ENCODE assay signal across 10 mouse cellular contexts in genomic region chr3:107537504-107537889, GRCm38 (mm10). TPM values are rescaled to one million over a fixed set of nuclear protein-coding genes. Genes with fewer than 3 reads are reported as not detected.
DNase-seq lines count a peak whose midpoint lies in the region; ATAC-seq lines count a peak whose summit lies in the region.
"Had no signal": no experiment of that assay in that cellular context is flagged by ENCODE, and none has a peak within 500 bp of the region (broad histone marks: within the 10 kb centered on the region; RNA-seq: fewer than 3 reads in every experiment).

No protein-coding gene starts in this region.

- H3K4me1 ChIP-seq in kidney, embryonic 16.5 days (ENCODE audit: insufficient read depth, low read length): peaks cover 8% of the 10 kb centered on the region; the same call in 1 of the 2 replicates
- H3K4me1 ChIP-seq in forebrain, embryonic 13.5 days: peaks cover 26% of the 10 kb centered on the region
- 0 out of 2 replicates have a peak, but pooled peaks cover 2% of the 10 kb centered on the region for H3K4me1 ChIP-seq in intestine, embryonic 16.5 days (ENCODE audit: control insufficient read depth, insufficient read depth, low read length)
- H3K4me1 ChIP-seq in neural tube, embryonic 14.5 days (ENCODE audit: control insufficient read depth, insufficient read depth, low read length): peaks cover 11% of the 10 kb centered on the region; the same call in 1 of the 2 replicates

- peak overlapping the region; percentile 17; the same call in 1 of the 2 replicates for H3K4me3 ChIP-seq in kidney, embryonic 16.5 days (ENCODE audit: low read length)
- H3K4me3 ChIP-seq in forebrain, embryonic 13.5 days: peak overlapping the region; percentile 22
- H3K4me3 ChIP-seq in intestine, embryonic 16.5 days (ENCODE audit: low read length): peak overlapping the region; percentile 3; the same call in 1 of the 2 replicates
- 0 out of 2 replicates have a peak overlapping the region, but pooled peaks have one; percentile 14 for H3K4me3 ChIP-seq in neural tube, embryonic 14.5 days (ENCODE audit: low read depth, low read length)

- no peaks in the 10 kb centered on the region for H3K9me3 ChIP-seq in kidney, embryonic 16.5 days (ENCODE audit: low read length)
- no peaks in the 10 kb centered on the region for H3K9me3 ChIP-seq in forebrain, embryonic 13.5 days (replicated peaks)
- H3K9me3 ChIP-seq in intestine, embryonic 16.5 days (ENCODE audit: control insufficient read depth, low read length): no peaks in the 10 kb centered on the region
- H3K9me3 ChIP-seq in neural tube, embryonic 14.5 days (ENCODE audit: control insufficient read depth, low read length): no peaks in the 10 kb centered on the region
- H3K9me3 ChIP-seq: G1E had no signal

- peak overlapping the region; percentile 31 for H3K4me2 ChIP-seq in kidney, embryonic 16.5 days (replicated peaks; ENCODE audit: low read depth, low read length)
- H3K4me2 ChIP-seq in forebrain, embryonic 13.5 days: peak overlapping the region; percentile 57
- peak overlapping the region; percentile 32 for H3K4me2 ChIP-seq in intestine, embryonic 16.5 days (ENCODE audit: low read depth, low read length)
- H3K4me2 ChIP-seq in neural tube, embryonic 14.5 days (ENCODE audit: low read depth, low read length): peak overlapping the region; percentile 43; the same call in 1 of the 2 replicates

- no peak overlapping the region for H3K9ac ChIP-seq in kidney, embryonic 16.5 days (replicated peaks; ENCODE audit: low read length)
- H3K9ac ChIP-seq in forebrain, embryonic 13.5 days: peak overlapping the region; percentile 65
- H3K9ac ChIP-seq in intestine, embryonic 16.5 days (ENCODE audit: low read depth, low read length): peak overlapping the region; percentile 23; the same call in 1 of the 2 replicates
- H3K9ac ChIP-seq in neural tube, embryonic 14.5 days (replicated peaks; ENCODE audit: low read depth, low read length): no peak overlapping the region
- H3K9ac ChIP-seq: liver, postnatal 0 days had no signal

- no peaks in the 10 kb centered on the region for H3K36me3 ChIP-seq in kidney, embryonic 16.5 days (ENCODE audit: insufficient read depth, low read length)
- H3K36me3 ChIP-seq in forebrain, embryonic 13.5 days (ENCODE audit: poor library complexity, severe bottlenecking): no peaks in the 10 kb centered on the region
- H3K36me3 ChIP-seq in intestine, embryonic 16.5 days (ENCODE audit: control insufficient read depth, insufficient read depth, low read length): no peaks in the 10 kb centered on the region
- H3K36me3 ChIP-seq in neural tube, embryonic 14.5 days (ENCODE audit: control insufficient read depth, insufficient read depth, low read length): no peaks in the 10 kb centered on the region
- H3K36me3 ChIP-seq: G1E had no signal

- H3K27ac ChIP-seq in kidney, embryonic 16.5 days (ENCODE audit: low read length): no peak overlapping the region
- peak overlapping the region; percentile 83 for H3K27ac ChIP-seq in forebrain, embryonic 13.5 days
- H3K27ac ChIP-seq in intestine, embryonic 16.5 days (ENCODE audit: low read length): no peak overlapping the region
- H3K27ac ChIP-seq in neural tube, embryonic 14.5 days (ENCODE audit: low read depth, low read length): peak overlapping the region; percentile 85

- 17% methylated on average over 8 of the region's 8 CpGs for WGBS in kidney, embryonic 16.5 days
- 25% methylated on average over 8 of the region's 8 CpGs for WGBS in forebrain, embryonic 13.5 days
- WGBS in intestine, embryonic 16.5 days: 28% methylated on average over 8 of the region's 8 CpGs
- 25% methylated on average over 8 of the region's 8 CpGs for WGBS in neural tube, embryonic 14.5 days

- peaks cover 74% of the 10 kb centered on the region for H3K27me3 ChIP-seq in kidney, embryonic 16.5 days (ENCODE audit: insufficient read depth, low read length)
- H3K27me3 ChIP-seq in forebrain, embryonic 13.5 days: no peaks in the 10 kb centered on the region
- H3K27me3 ChIP-seq in intestine, embryonic 16.5 days (replicated peaks; ENCODE audit: control insufficient read depth, insufficient read depth, low read length): peaks cover 16% of the 10 kb centered on the region
- no peaks in the 10 kb centered on the region for H3K27me3 ChIP-seq in neural tube, embryonic 14.5 days (ENCODE audit: control insufficient read depth, insufficient read depth, low read length)

- no peak for DNase-seq in kidney, postnatal 10 days
- DNase-seq in embryo, embryonic 10.5 days (ENCODE audit: low spot score): no peak
- no peak for DNase-seq in frontal cortex, postnatal 10 days (ENCODE audit: low spot score in 2 of 2)
- no peak for DNase-seq in adrenal gland, postnatal 10 days
- DNase-seq: liver, postnatal 0 days had no signal

- ATAC-seq in kidney, embryonic 16.5 days (ENCODE audit: low FRiP score, low TSS enrichment): peak; percentile 27; the same call in 1 of the 2 replicates
- ATAC-seq in forebrain, embryonic 13.5 days: peak; percentile 20
- ATAC-seq in intestine, embryonic 16.5 days: 0 out of 2 replicates have a peak, but pooled peaks have one; percentile 3
- ATAC-seq in neural tube, embryonic 14.5 days (ENCODE audit: low read depth): peak; percentile 35; the same call in 1 of the 2 replicates
- ATAC-seq: liver, postnatal 0 days had no signal

RNA-seq across cellular contexts. Expression of gene Ubl4b, which starts 17.4 kb away (rescaled TPM):
- not detected in 2 replicates for polyA plus RNA-seq in kidney, embryonic 16.5 days (2015; fragmentation: Nextera tagmentation; extraction: Ambion mirVana)
- polyA plus RNA-seq in forebrain, embryonic 13.5 days (2015; fragmentation: Nextera tagmentation; extraction: Ambion mirVana): not detected in 2 replicates
- not detected in 2 replicates for polyA plus RNA-seq in intestine, embryonic 16.5 days (2015; fragmentation: Nextera tagmentation; extraction: Ambion mirVana)
- polyA plus RNA-seq in neural tube, embryonic 14.5 days (2014; fragmentation: Nextera tagmentation; extraction: Ambion mirVana): not detected in 2 replicates
- not detected for total RNA-seq in adrenal gland, postnatal 10 days (2021)
- polyA plus RNA-seq: G1E; liver, postnatal 0 days had no signal

RNA-seq across cellular contexts. Expression of gene Slc6a17, which starts 19.7 kb away (rescaled TPM):
- 2.8 and 3.8 TPM in 2 replicates for polyA plus RNA-seq in kidney, embryonic 16.5 days (2015; fragmentation: Nextera tagmentation; extraction: Ambion mirVana)
- polyA plus RNA-seq in forebrain, embryonic 13.5 days (2015; fragmentation: Nextera tagmentation; extraction: Ambion mirVana): 9.6 and 11.2 TPM in 2 replicates
- polyA plus RNA-seq in intestine, embryonic 16.5 days (2015; fragmentation: Nextera tagmentation; extraction: Ambion mirVana): 0.97 and 1.1 TPM in 2 replicates
- polyA plus RNA-seq in neural tube, embryonic 14.5 days (2014; fragmentation: Nextera tagmentation; extraction: Ambion mirVana): 15.1 and 16.6 TPM in 2 replicates
- total RNA-seq in adrenal gland, postnatal 10 days (2021): 1 to 10 TPM; 2.5 to 3.7 TPM
- polyA plus RNA-seq: G1E had no signal

RNA-seq across cellular contexts. Expression of gene Alx3, which starts 57.3 kb away (rescaled TPM):
- polyA plus RNA-seq in kidney, embryonic 16.5 days (2015; fragmentation: Nextera tagmentation; extraction: Ambion mirVana): 0.09 TPM in 1 of 2 replicates, not detected in the other
- polyA plus RNA-seq in forebrain, embryonic 13.5 days (2015; fragmentation: Nextera tagmentation; extraction: Ambion mirVana): 2.3 and 2.9 TPM in 2 replicates
- polyA plus RNA-seq in intestine, embryonic 16.5 days (2015; fragmentation: Nextera tagmentation; extraction: Ambion mirVana): not detected in 2 replicates
- polyA plus RNA-seq in neural tube, embryonic 14.5 days (2014; fragmentation: Nextera tagmentation; extraction: Ambion mirVana): not detected in 2 replicates
- not detected for total RNA-seq in adrenal gland, postnatal 10 days (2021)
- polyA plus RNA-seq: G1E; liver, postnatal 0 days had no signal

Comparison
In these comparisons a context has a peak if more than half of its experiments do, and no peak if none do; other contexts are left out.
1. H3K27ac ChIP-seq: peak in forebrain, embryonic 13.5 days (single experiment) and neural tube, embryonic 14.5 days (single experiment); none in kidney, embryonic 16.5 days (single experiment) and intestine, embryonic 16.5 days (single experiment).
2. H3K9ac ChIP-seq: peak in forebrain, embryonic 13.5 days (single experiment) and intestine, embryonic 16.5 days (single experiment); none in kidney, embryonic 16.5 days (single experiment) and neural tube, embryonic 14.5 days (single experiment).
3. Peak in every context shown above with its lines, with median percentiles within 50 percentile points of each other: ATAC-seq, H3K4me2 ChIP-seq and H3K4me3 ChIP-seq.